Mouse (Mus musculus): ENCODE results near the gene Rnf227. TPM values are rescaled to one million over a fixed set of nuclear protein-coding genes. Genes with fewer than 3 reads are reported as not detected.

The Rnf227 gene
- total and polyA plus RNA-seq, 3 experiments: 0.21 to 0.30 TPM; not detected in 1

GRCm38 (mm10) chr11:69291111-69291510 is 49.1 kb upstream of the Rnf227 start:
- Histone ChIP-seq H3K27ac (ENCODE audit: insufficient read depth, low read depth) (no peak overlapping the region), H3K27me3 (replicated peaks) (no peaks in the 10 kb centered on the region), H3K79me2 (replicated peaks; ENCODE audit: control insufficient read depth, extremely low read depth, insufficient read depth, poor library complexity, severe bottlenecking) (no peaks in the 10 kb centered on the region), H3K4me3 (replicated peaks in 1 of 3; ENCODE audit: low read depth in 2 of 3, low read length in 2 of 3, poor library complexity in 1 of 3) (no peak overlapping the region), H3K36me3 (replicated peaks in 1 of 2; ENCODE audit: control insufficient read depth in 1 of 2, insufficient read depth in 1 of 2, low read length in 1 of 2) (peaks cover 0 to 12% of the 10 kb centered on the region in 2 experiments), H3K9ac (ENCODE audit: insufficient read depth, low read depth) (no peak overlapping the region), H3K4me2 (ENCODE audit: insufficient read depth, low read depth, poor library complexity, severe bottlenecking) (no peak overlapping the region), H3K4me1 (ENCODE audit: control insufficient read depth in 1 of 2, insufficient read depth in 2 of 2) (no peaks in the 10 kb centered on the region), H3K9me3 (replicated peaks; ENCODE audit: low read length) (peaks cover 9% of the 10 kb centered on the region)
- no peak for DNase-seq (ENCODE audit: extremely low read depth)
- dilution Hi-C loops (cut with MboI; ENCODE audit: extremely low pct_ligation_motif_present, extremely low pct_unique_long_range_greater_than_20kb, low sequenced_read_pairs): no loop called here
- TF ChIP-seq TCF12 (IDR thresholded peaks at IDR 0.05; ENCODE audit: low read depth, low read length) (no peak), ZNF384 (IDR thresholded peaks at IDR 0.05; ENCODE audit: low read depth, low read length) (no peak), PAX5 (IDR thresholded peaks at IDR 0.05; ENCODE audit: low read length) (no peak), E2F4 (IDR thresholded peaks at IDR 0.05; ENCODE audit: insufficient replicate concordance, low read depth, low read length) (no peak), CTCF (conservative IDR thresholded peaks at IDR 0.05 in 1 of 2, IDR thresholded peaks at IDR 0.05 in 1 of 2; ENCODE audit: low read depth in 2 of 2, low read length in 2 of 2) (no peak), SIN3A (IDR thresholded peaks at IDR 0.05; ENCODE audit: low read length) (no peak), MXI1 (IDR thresholded peaks at IDR 0.05; ENCODE audit: low read depth, low read length) (no peak), IRF4 (IDR thresholded peaks at IDR 0.05; ENCODE audit: low read depth, low read length) (no peak), TBP (conservative IDR thresholded peaks at IDR 0.05; ENCODE audit: low read depth, low read length) (no peak), MAX (IDR thresholded peaks at IDR 0.05; ENCODE audit: low read length) (no peak), POLR2A (IDR thresholded peaks at IDR 0.05; ENCODE audit: low read depth, low read length) (no peak), KAT2A (IDR thresholded peaks at IDR 0.05; ENCODE audit: insufficient replicate concordance, low read length) (no peak), SMC3 (IDR thresholded peaks at IDR 0.05; ENCODE audit: low read depth, low read length) (no peak), ETS1 (conservative IDR thresholded peaks at IDR 0.05; ENCODE audit: low read depth, low read length) (no peak), MYC (IDR thresholded peaks at IDR 0.05; ENCODE audit: low read depth, low read length) (no peak), ZMIZ1 (IDR thresholded peaks at IDR 0.05; ENCODE audit: low read depth, low read length) (no peak), RCOR1 (conservative IDR thresholded peaks at IDR 0.05; ENCODE audit: low read depth, low read length) (no peak), CHD1 (IDR thresholded peaks at IDR 0.05; ENCODE audit: low read depth, low read length) (no peak), NELFE (IDR thresholded peaks at IDR 0.05; ENCODE audit: low read depth, low read length) (no peak), EP300 (IDR thresholded peaks at IDR 0.05; ENCODE audit: low read length) (no peak)
- in situ Hi-C loops (cut with MboI; ENCODE audit: low pct_ligation_motif_present, low pct_unique_long_range_greater_than_20kb, low sequenced_read_pairs): no loop called here

- dilution Hi-C loops (cut with MboI; ENCODE audit: extremely low pct_ligation_motif_present, extremely low pct_unique_long_range_greater_than_20kb, low sequenced_read_pairs) (no loop called here), in situ Hi-C loops (cut with MboI; ENCODE audit: low pct_ligation_motif_present, low pct_unique_long_range_greater_than_20kb, low sequenced_read_pairs) (no loop called here)
- DNase-seq (ENCODE audit: extremely low read depth): no peak
- Histone ChIP-seq H3K36me3 (replicated peaks in 1 of 2; ENCODE audit: control insufficient read depth in 1 of 2, insufficient read depth in 1 of 2, low read length in 1 of 2) (peaks cover 12 to 45% of the 10 kb centered on the region in 2 experiments), H3K79me2 (replicated peaks; ENCODE audit: control insufficient read depth, extremely low read depth, insufficient read depth, poor library complexity, severe bottlenecking) (no peaks in the 10 kb centered on the region), H3K9ac (ENCODE audit: insufficient read depth, low read depth) (no peak overlapping the region), H3K9me3 (replicated peaks; ENCODE audit: low read length) (no peaks in the 10 kb centered on the region), H3K27ac (ENCODE audit: insufficient read depth, low read depth) (no peak overlapping the region), H3K4me2 (ENCODE audit: insufficient read depth, low read depth, poor library complexity, severe bottlenecking) (no peak overlapping the region), H3K27me3 (replicated peaks) (no peaks in the 10 kb centered on the region), H3K4me3 (replicated peaks in 1 of 3; ENCODE audit: low read depth in 2 of 3, low read length in 2 of 3, poor library complexity in 1 of 3) (no peak overlapping the region), H3K4me1 (ENCODE audit: control insufficient read depth in 1 of 2, insufficient read depth in 2 of 2) (no peaks in the 10 kb centered on the region)
- TF ChIP-seq TCF12 (IDR thresholded peaks at IDR 0.05; ENCODE audit: low read depth, low read length): no peak
- no peak for TF ChIP-seq ELF1 (IDR thresholded peaks at IDR 0.05; ENCODE audit: low read depth, low read length)
- no peak for TF ChIP-seq ZKSCAN1 (IDR thresholded peaks at IDR 0.05; ENCODE audit: borderline replicate concordance, low read depth, low read length)
- TF ChIP-seq RCOR1 (conservative IDR thresholded peaks at IDR 0.05; ENCODE audit: low read depth, low read length): no peak
- TF ChIP-seq KAT2A (IDR thresholded peaks at IDR 0.05; ENCODE audit: insufficient replicate concordance, low read length): no peak
- no peak for TF ChIP-seq POLR2AphosphoS2 (IDR thresholded peaks at IDR 0.05; ENCODE audit: low read depth, low read length)
- TF ChIP-seq USF1 (IDR thresholded peaks at IDR 0.05; ENCODE audit: low read depth, low read length): no peak
- no peak for TF ChIP-seq MXI1 (IDR thresholded peaks at IDR 0.05; ENCODE audit: low read depth, low read length)
- TF ChIP-seq ZMIZ1 (IDR thresholded peaks at IDR 0.05; ENCODE audit: low read depth, low read length): no peak
- TF ChIP-seq JUN (IDR thresholded peaks at IDR 0.05; ENCODE audit: insufficient read depth, low read depth, low read length): no peak
- no peak for TF ChIP-seq UBTF (IDR thresholded peaks at IDR 0.05; ENCODE audit: low read depth, low read length)
- TF ChIP-seq ZC3H11A (IDR thresholded peaks at IDR 0.05; ENCODE audit: low read depth, low read length): no peak
- TF ChIP-seq MEF2A (IDR thresholded peaks at IDR 0.05; ENCODE audit: borderline replicate concordance, low read depth, low read length): no peak
- no peak for TF ChIP-seq E2F4 (IDR thresholded peaks at IDR 0.05; ENCODE audit: insufficient replicate concordance, low read depth, low read length)
- no peak for TF ChIP-seq MYC (IDR thresholded peaks at IDR 0.05; ENCODE audit: low read depth, low read length)
- TF ChIP-seq NELFE (IDR thresholded peaks at IDR 0.05; ENCODE audit: low read depth, low read length): no peak
- TF ChIP-seq POLR2A (IDR thresholded peaks at IDR 0.05; ENCODE audit: low read depth, low read length): no peak
- no peak for TF ChIP-seq JUND (conservative IDR thresholded peaks at IDR 0.05; ENCODE audit: low read depth, low read length)
- TF ChIP-seq SIN3A (IDR thresholded peaks at IDR 0.05; ENCODE audit: low read length): no peak
These were observed 45.0 kb upstream of the Rnf227 start for GRCm38 (mm10) chr11:69295286-69295685.

Data from CH12.LX (cell line).